Mouse (Mus musculus) lung, postnatal 36 days (tissue): ENCODE measurements around the gene Rock2.
"Not testable (repeated sequence)": the region's sequence is repeated elsewhere in the genome, so short reads cannot be mapped to it uniquely, and the experiment has no call there.

Experiments used
- DNase-seq: peaks from one replicate; pipeline ENCODE4 v3.0.0; 2022; ENCODE audit warnings: mixed read lengths

Rock2 gene

GRCm38 (mm10) chr12:17009466-17009865 is 114.8 kb downstream of the Rock2 start:
- DNase-seq = no peak

DNA sequence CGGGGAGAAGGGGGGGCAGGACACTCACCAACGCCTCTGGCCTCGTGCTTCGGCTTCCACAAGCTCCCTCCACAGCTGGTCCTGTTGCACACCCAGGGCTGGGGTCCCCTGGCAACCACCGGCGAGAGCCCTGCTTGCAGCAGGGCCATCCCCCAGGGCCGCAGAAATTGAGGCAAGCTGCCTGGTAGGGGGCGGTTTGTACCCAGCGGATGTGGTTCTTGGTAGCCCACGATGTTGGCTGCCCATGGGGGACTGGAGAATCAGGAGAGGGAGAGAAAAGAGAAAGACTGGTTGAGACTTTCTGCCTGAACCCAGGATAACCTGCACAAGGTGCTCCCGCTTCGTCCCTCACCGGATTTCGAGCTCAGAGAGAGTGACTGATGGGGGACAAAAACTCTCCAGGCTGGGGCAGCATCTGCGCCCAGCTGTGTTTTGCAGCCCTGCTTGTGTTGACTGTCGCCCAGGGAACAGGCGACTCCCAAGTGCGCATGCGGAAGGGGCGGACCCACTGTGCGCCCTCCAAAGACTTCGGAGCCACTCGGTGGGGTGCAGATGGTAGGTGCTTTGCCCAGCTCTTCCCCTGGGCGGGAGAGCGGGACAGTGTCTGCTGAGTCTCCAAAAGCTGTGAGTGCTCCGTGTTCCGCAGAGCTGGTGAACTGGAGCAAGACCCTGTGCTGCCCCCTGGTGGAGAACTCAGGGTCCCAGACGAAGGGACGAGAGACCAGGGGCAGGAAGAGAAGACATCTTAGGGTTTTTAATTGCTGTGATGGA is 116.6 kb downstream of the Rock2 start, which contains the start of gene 2410004P03Rik:
2410004P03Rik (minus strand) TSS at position 628 of the 771 bp plus-strand sequence.
- DNase-seq = peak; percentile 90

DNA sequence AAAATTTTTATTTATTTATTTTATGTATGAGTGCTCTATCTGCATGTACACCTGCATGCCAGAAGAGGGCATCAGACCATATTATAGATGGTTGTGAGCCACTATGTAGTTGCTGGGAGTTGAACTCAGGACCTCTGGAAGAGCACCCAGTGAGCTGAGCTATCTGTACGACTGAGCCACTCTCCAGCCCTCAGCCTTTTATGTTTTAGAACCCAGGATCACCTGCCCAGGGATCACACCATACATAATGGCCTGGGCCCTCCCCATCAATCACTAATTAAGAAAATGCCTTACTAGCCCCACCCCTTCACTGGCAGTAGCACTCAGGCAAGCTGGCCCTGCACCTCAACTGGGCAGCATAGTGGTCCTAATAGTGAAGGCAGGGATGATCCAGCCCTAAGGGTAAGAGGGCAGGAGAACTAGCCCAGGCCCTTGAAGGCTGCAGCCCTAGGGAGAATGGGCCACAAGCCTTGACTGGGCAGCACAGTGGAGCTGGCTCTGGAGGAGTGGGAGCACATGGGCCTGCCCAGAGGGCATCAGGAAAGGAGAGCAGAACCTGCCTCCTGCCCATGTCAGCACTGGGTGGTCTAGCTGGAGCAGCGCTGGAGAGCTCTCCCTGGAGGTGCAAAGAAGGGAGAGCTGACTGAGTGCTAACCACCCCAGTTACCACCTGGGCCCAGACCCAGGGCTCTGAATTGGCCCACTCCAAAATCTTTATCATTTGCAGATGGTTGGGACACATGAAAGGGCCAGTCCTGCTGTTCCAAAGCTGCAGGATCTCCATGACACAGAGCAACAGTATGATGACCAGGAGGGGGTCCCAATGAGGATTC is 117.6 kb downstream of the Rock2 start:
- no peak for DNase-seq

DNA sequence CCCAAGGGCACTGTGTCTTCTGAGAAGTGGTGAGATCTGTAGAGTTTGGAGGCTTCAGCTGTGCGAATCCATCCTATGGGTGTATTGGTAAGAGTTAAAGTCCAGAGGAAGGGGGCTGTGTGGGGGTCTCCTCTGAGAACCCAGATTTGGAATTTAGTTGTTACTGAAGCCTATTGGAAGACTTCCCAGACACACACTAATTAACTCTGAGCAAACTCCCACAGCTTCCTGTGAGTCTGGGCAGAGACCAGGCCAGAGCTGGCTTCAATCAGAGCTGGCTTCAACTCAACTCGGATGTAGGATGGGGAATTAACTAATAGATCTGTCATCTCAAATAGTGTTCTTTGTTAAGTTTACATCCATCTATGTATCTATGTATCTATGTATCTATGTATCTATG is 121.0 kb downstream of the Rock2 start:
- DNase-seq = no peak

- DNase-seq = peak; percentile 68
Observed at GRCm38 (mm10) chr12:17018468-17018867, 123.8 kb downstream of the Rock2 start.

DNA sequence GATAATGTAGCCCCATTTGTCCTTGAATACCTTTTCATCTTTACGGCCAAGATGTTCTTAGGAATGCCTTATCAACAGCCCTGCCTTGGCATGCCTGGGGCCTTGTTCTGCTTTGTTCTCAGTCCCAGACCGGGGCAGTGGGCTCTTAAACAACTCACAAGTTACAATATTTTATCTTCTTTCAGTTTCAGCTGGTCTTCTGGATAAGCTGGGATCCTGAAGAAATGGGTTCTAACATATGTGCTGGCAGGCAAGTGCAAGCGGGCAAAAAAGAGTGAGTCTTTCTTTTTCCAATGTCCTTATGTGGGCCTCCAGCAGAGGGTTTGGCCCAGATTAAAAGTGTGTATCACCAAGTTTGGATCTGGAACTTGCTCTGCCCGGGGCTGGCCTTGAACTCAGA is 126.4 kb downstream of the Rock2 start:
- not testable (repeated sequence) for DNase-seq

DNA sequence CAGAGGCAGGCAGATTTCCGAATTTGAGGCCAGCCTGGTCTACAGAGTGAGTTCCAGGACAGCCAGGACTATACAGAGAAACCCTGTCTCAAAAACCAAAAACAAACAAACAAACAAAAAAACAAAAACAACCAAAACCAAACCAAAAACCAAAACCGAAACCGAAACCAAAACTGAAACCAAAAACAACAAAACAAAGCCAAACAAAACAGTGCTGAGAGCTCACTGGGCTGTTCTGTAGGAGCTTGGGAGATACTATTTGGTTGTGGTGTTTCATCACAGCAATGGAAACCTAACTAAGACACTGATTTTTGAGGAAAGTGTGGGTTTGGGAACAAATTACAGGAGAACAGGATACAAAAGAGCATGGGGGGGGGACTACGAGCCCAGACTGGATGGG is 127.5 kb downstream of the Rock2 start:
- no peak for DNase-seq

GRCm38 (mm10) chr12:17024554-17025110 is 129.9 kb downstream of the Rock2 start:
- no peak for DNase-seq

DNA sequence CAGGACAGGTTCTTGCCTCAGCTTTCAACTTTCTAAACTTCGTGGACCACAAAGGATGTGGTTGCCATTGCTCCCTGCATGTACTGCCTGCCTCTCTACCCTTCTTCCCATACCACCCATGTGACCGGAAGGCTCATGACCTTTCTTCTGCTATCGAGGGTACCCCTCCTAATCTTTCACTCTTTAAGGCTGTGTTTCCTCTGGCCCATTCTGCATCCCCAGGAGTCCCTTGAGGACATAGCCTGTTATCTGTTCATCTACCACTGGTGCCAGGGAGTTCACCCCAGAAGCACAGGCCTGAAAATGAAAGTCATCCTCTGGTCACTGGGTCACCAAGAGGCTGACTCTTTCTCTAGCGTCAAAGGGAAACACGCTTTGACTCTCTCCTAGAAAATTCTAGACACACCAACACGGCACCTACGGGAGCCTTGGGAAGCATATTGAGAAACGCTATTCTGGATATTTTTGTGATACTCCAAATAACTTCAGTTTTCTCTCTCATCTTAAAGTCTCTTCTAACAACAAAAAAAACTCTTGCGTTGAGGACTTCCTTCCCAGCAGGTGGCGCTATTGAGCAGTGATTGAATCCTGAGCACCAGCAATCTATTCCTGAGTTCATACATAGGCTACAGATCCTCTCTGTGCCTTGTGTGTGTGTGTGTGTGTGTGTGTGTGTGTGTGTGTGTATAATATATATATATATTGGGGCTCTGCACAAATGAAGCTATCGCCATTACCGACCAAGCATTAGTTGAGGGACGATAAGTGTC is 138.2 kb downstream of the Rock2 start:
- DNase-seq = peak; percentile 85

DNA sequence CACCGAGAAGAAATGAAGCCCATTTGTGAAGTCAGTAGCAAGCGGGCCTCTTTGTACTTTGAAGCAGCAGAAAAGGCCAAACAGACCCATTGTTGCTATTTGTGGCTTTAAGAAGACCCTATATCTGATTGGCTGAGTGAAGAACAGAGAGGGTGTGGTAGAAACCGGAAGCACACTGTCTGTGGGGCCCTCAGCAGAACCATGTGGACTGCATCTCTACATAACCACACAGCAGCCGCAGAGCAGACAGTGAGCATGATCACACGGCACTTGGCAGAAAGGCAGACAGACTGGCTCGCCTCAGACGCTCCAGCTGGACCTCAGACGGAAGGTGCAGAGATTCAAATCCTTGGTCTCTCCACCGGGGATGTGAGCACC is 138.8 kb downstream of the Rock2 start:
- DNase-seq = peak; percentile 20

DNA sequence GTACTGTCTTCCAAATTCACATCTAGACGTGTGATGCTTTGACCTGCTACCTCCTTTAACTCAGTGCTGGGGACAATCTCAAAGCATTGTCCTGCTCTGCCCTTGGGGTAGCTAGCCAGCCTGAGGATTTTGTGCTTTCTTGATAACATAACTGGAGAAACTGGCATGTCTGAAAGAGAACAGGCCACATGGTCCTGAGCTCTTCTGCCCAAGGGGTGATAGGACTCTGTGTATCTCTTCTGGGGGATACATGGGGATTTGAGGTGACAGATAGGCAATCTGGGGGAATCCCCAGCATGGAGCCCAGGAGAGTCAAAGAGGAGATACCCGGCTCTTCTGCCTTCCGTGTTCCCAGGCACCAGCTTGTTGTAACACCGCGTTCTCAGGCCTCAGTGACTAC is 140.0 kb downstream of the Rock2 start:
- DNase-seq = no peak

DNA sequence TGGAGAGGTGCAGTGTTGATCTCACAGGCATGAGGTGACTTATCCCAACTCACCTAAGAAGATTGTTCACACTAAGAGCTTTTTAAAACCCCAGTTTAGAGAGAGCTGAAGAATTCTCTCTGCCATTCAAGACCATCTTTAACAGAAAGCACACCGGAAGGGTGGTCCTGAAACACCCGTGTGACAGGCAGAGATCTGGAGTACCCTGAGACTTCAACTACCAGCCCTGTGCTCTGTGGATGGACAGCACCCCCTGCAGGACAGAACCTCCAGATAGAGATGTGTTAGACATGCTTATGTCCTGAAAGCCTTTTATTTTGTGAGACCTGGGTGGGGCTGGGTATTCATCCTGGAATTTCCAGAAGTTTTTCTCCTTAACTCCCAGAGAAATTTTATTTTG is 140.4 kb downstream of the Rock2 start:
- peak; percentile 69 for DNase-seq

DNA sequence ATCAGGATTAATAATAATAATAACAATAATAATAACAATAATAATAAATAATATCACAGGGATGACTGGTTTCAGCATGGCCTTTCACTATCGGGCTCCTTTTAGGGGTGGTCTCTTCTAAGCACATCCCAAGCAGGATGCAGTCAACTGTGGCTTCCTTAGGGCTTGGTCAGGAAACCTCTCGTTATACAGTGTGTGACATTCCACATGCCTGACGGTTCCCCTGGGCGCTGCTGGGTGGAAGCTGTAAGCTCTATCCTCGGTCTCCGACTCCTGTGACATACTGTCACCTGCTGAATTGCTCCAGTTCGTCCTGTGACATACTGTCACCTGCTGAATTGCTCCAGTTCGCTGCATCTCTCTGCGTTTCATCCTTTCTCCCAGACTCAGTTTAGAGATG is 141.8 kb downstream of the Rock2 start:
- no peak for DNase-seq

DNA sequence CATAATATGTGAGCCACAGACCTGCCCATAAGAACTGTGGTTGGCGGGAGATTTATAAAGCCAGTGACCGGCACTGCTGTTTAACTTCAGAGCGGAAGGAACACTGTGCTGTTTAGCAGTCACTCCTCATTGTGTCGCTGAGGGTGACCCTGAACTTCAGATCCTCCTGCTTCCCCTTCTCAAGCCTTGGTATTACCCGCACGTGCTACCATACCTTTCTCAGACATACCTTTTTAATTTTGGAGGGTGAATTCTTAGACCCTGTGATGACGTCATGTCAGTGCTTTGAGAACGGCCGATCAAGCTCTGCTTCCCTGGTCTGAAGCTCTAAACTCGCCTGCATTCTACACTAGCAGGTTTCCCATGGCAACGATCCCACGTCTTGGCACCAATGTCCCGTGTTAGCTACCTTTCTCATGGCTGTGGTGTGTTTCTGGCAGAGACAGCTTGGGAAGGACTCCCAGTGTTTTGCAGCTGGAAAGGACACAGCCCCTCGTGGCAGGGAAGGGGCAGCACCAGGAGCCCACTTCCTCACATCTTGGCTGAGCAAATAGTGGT is 142.4 kb downstream of the Rock2 start:
- no peak for DNase-seq
